Mouse (Mus musculus): ENCODE results near the gene Ccdc13. TPM values are rescaled to one million over a fixed set of nuclear protein-coding genes. Genes with fewer than 3 reads are reported as not detected.
A peak's percentile ranks its signal among the peaks of the same experiment; 100 is the strongest.

The Ccdc13 gene
- polyA plus RNA-seq, 1 experiment from 2014 or later, result 2.8 TPM

- peak overlapping the region; percentile 69 for H3K4me2 ChIP-seq
- H3K4me3 ChIP-seq, result peak overlapping the region; percentile 48
- H3K9ac ChIP-seq, result peak overlapping the region; percentile 68
- no peaks in the 10 kb centered on the region for H3K27me3 ChIP-seq
- H3K9me3 ChIP-seq, result no peaks in the 10 kb centered on the region
- ATAC-seq (ENCODE audit: low read depth), result peak; percentile 40
- 38% methylated on average over 7 of the region's 7 CpGs for WGBS
- peaks cover 5% of the 10 kb centered on the region for H3K4me1 ChIP-seq (replicated peaks)
- H3K36me3 ChIP-seq, result no peaks in the 10 kb centered on the region
- H3K27ac ChIP-seq (replicated peaks), result no peak overlapping the region
Measured at GRCm38 (mm10) chr9:121839622-121839965, 333 bp upstream of the Ccdc13 start.

GRCm38 (mm10) chr9:121838008-121838407, 1.3 kb downstream of the Ccdc13 start:
- H3K27ac ChIP-seq (replicated peaks), result no peak overlapping the region

GRCm38 (mm10) chr9:121833825-121834224, 5.4 kb downstream of the Ccdc13 start:
- H3K4me2 ChIP-seq, result no peak overlapping the region
- H3K36me3 ChIP-seq, result no peaks in the 10 kb centered on the region
- H3K27ac ChIP-seq (replicated peaks), result no peak overlapping the region
- no peak overlapping the region for H3K9ac ChIP-seq
- H3K9me3 ChIP-seq, result no peaks in the 10 kb centered on the region
- WGBS, result 86% methylated on average over 11 of the region's 11 CpGs
- no peak overlapping the region for H3K4me3 ChIP-seq
- peaks cover 2% of the 10 kb centered on the region for H3K4me1 ChIP-seq (replicated peaks)
- no peak for ATAC-seq (ENCODE audit: low read depth)
- no peaks in the 10 kb centered on the region for H3K27me3 ChIP-seq

More at GRCm38 (mm10) chr9:121838008-121838407, 1.3 kb downstream of the Ccdc13 start:
- Histone ChIP-seq H3K9me3 (no peaks in the 10 kb centered on the region), H3K4me3 (no peak overlapping the region), H3K9ac (no peak overlapping the region), H3K36me3 (no peaks in the 10 kb centered on the region), H3K4me2 (no peak overlapping the region), H3K4me1 (replicated peaks) (peaks cover 5% of the 10 kb centered on the region), H3K27me3 (no peaks in the 10 kb centered on the region)
- WGBS, result 95% methylated on average over 6 of the region's 6 CpGs
- no peak for ATAC-seq (ENCODE audit: low read depth)

GRCm38 (mm10) chr9:121830956-121831293, 8.3 kb downstream of the Ccdc13 start:
- Histone ChIP-seq H3K4me1 (replicated peaks) (no peaks in the 10 kb centered on the region), H3K27me3 (no peaks in the 10 kb centered on the region), H3K9ac (no peak overlapping the region), H3K4me2 (no peak overlapping the region), H3K9me3 (no peaks in the 10 kb centered on the region), H3K27ac (replicated peaks) (no peak overlapping the region), H3K4me3 (no peak overlapping the region), H3K36me3 (no peaks in the 10 kb centered on the region)
- 38% methylated on average over 6 of the region's 6 CpGs for WGBS
- ATAC-seq (ENCODE audit: low read depth), result peak; percentile 57; the same call in 1 of the 2 replicates

GRCm38 (mm10) chr9:121830243-121830955, 8.9 kb downstream of the Ccdc13 start:
- Histone ChIP-seq H3K27me3 (no peaks in the 10 kb centered on the region), H3K4me1 (replicated peaks) (no peaks in the 10 kb centered on the region), H3K9me3 (no peaks in the 10 kb centered on the region), H3K36me3 (no peaks in the 10 kb centered on the region), H3K9ac (no peak overlapping the region), H3K4me2 (no peak overlapping the region), H3K27ac (replicated peaks) (no peak overlapping the region), H3K4me3 (no peak overlapping the region)
- WGBS, result 78% methylated on average over 6 of the region's 6 CpGs
- ATAC-seq (ENCODE audit: low read depth), result peak; percentile 36

GRCm38 (mm10) chr9:121829270-121829992, 9.8 kb downstream of the Ccdc13 start:
- no peak overlapping the region for H3K4me3 ChIP-seq
- 68% methylated on average over 7 of the region's 7 CpGs for WGBS
- H3K27ac ChIP-seq (replicated peaks), result no peak overlapping the region
- no peaks in the 10 kb centered on the region for H3K4me1 ChIP-seq (replicated peaks)
- no peaks in the 10 kb centered on the region for H3K36me3 ChIP-seq
- H3K4me2 ChIP-seq, result no peak overlapping the region
- ATAC-seq (ENCODE audit: low read depth), result no peak
- H3K9ac ChIP-seq, result no peak overlapping the region
- no peaks in the 10 kb centered on the region for H3K9me3 ChIP-seq
- H3K27me3 ChIP-seq, result no peaks in the 10 kb centered on the region

GRCm38 (mm10) chr9:121828314-121828713, 10.9 kb downstream of the Ccdc13 start:
- 82% methylated on average over 6 of the region's 6 CpGs for WGBS
- Histone ChIP-seq H3K4me1 (replicated peaks) (peaks cover 7% of the 10 kb centered on the region), H3K36me3 (no peaks in the 10 kb centered on the region), H3K27me3 (no peaks in the 10 kb centered on the region), H3K4me2 (no peak overlapping the region), H3K9ac (no peak overlapping the region), H3K9me3 (no peaks in the 10 kb centered on the region), H3K4me3 (no peak overlapping the region), H3K27ac (replicated peaks) (no peak overlapping the region)
- ATAC-seq (ENCODE audit: low read depth), result no peak

- Histone ChIP-seq H3K27me3 (no peaks in the 10 kb centered on the region), H3K36me3 (no peaks in the 10 kb centered on the region), H3K9me3 (no peaks in the 10 kb centered on the region), H3K4me3 (no peak overlapping the region), H3K27ac (replicated peaks) (no peak overlapping the region), H3K9ac (no peak overlapping the region), H3K4me2 (no peak overlapping the region), H3K4me1 (replicated peaks) (peaks cover 19% of the 10 kb centered on the region)
- no peak for ATAC-seq (ENCODE audit: low read depth)
- 92% methylated on average over 3 of the region's 3 CpGs for WGBS
Measured at GRCm38 (mm10) chr9:121826356-121826755, 12.9 kb downstream of the Ccdc13 start.

- WGBS, result 65% methylated on average over 7 of the region's 7 CpGs
Measured at GRCm38 (mm10) chr9:121823991-121824390, 15.3 kb downstream of the Ccdc13 start.

GRCm38 (mm10) chr9:121823051-121823450, 16.2 kb downstream of the Ccdc13 start:
- Histone ChIP-seq H3K27ac (replicated peaks) (peak overlapping the region; percentile 88), H3K27me3 (no peaks in the 10 kb centered on the region), H3K36me3 (no peaks in the 10 kb centered on the region), H3K9ac (no peak overlapping the region; the same call in 1 of the 2 replicates), H3K4me2 (no peak overlapping the region), H3K4me1 (replicated peaks) (peaks cover 26% of the 10 kb centered on the region), H3K4me3 (no peak overlapping the region), H3K9me3 (no peaks in the 10 kb centered on the region)
- peak; percentile 17; the same call in 1 of the 2 replicates for ATAC-seq (ENCODE audit: low read depth)
- WGBS, result 93% methylated on average over 1 of the region's 1 CpGs

More at GRCm38 (mm10) chr9:121823991-121824390, 15.3 kb downstream of the Ccdc13 start:
- H3K4me3 ChIP-seq, result no peak overlapping the region
- H3K9ac ChIP-seq, result no peak overlapping the region
- H3K4me2 ChIP-seq, result no peak overlapping the region
- no peaks in the 10 kb centered on the region for H3K36me3 ChIP-seq
- H3K27ac ChIP-seq (replicated peaks), result peak overlapping the region; percentile 88
- H3K4me1 ChIP-seq (replicated peaks), result peaks cover 26% of the 10 kb centered on the region
- no peaks in the 10 kb centered on the region for H3K9me3 ChIP-seq
- ATAC-seq (ENCODE audit: low read depth), result peak; percentile 41; the same call in 1 of the 2 replicates
- H3K27me3 ChIP-seq, result no peaks in the 10 kb centered on the region

GRCm38 (mm10) chr9:121822585-121822991, 16.7 kb downstream of the Ccdc13 start:
- H3K9ac ChIP-seq, result no peak overlapping the region; the same call in 1 of the 2 replicates
- WGBS, result 38% methylated on average over 6 of the region's 6 CpGs
- ATAC-seq (ENCODE audit: low read depth), result peak; percentile 85
- H3K9me3 ChIP-seq, result no peaks in the 10 kb centered on the region
- no peak overlapping the region for H3K4me3 ChIP-seq
- H3K27ac ChIP-seq (replicated peaks), result peak overlapping the region; percentile 88
- peaks cover 26% of the 10 kb centered on the region for H3K4me1 ChIP-seq (replicated peaks)
- no peaks in the 10 kb centered on the region for H3K27me3 ChIP-seq
- H3K36me3 ChIP-seq, result no peaks in the 10 kb centered on the region
- no peak overlapping the region for H3K4me2 ChIP-seq

- H3K36me3 ChIP-seq, result no peaks in the 10 kb centered on the region
Measured at GRCm38 (mm10) chr9:121820765-121821164, 18.5 kb downstream of the Ccdc13 start.

More at GRCm38 (mm10) chr9:121820765-121821164, 18.5 kb downstream of the Ccdc13 start:
- H3K4me2 ChIP-seq, result no peak overlapping the region
- peaks cover 26% of the 10 kb centered on the region for H3K4me1 ChIP-seq (replicated peaks)
- WGBS, result 74% methylated on average over 5 of the region's 5 CpGs
- H3K9me3 ChIP-seq, result no peaks in the 10 kb centered on the region
- no peak overlapping the region for H3K4me3 ChIP-seq
- H3K27me3 ChIP-seq, result no peaks in the 10 kb centered on the region
- H3K9ac ChIP-seq, result no peak overlapping the region
- H3K27ac ChIP-seq (replicated peaks), result no peak overlapping the region
- no peak for ATAC-seq (ENCODE audit: low read depth)
